Mouse (Mus musculus) stomach, embryonic 16.5 days (tissue): ENCODE measurements around the gene Mrgprb4. TPM values are rescaled to one million over a fixed set of nuclear protein-coding genes. Genes with fewer than 3 reads are reported as not detected.

ENCODE experiments used
- ATAC-seq: fragments of 200-750 bp; cut with Nextera tagmentation; 2 replicates; pipeline ENCODE4 v1.8.0; 2017; ENCODE audit warnings: moderate number of reproducible peaks, moderate TSS enrichment; ENCODE audit not compliant: insufficient read depth, low FRiP score
- H3K27ac ChIP-seq: fragments of 300-500 bp; sonication (generic); 2 replicates; pipeline ENCODE4 v1.5.1; 2014; ENCODE audit warnings: low read length
- H3K27me3 ChIP-seq: fragments of 300-500 bp; sonication (generic); 2 replicates; pipeline ENCODE4 v1.6.1; 2014; ENCODE audit warnings: low read length, control low read depth, mixed read lengths; ENCODE audit not compliant: control insufficient read depth, insufficient read depth
- H3K36me3 ChIP-seq: fragments of 300-500 bp; sonication (generic); 2 replicates; pipeline ENCODE4 v1.6.1; 2014; ENCODE audit warnings: low read length; ENCODE audit not compliant: control insufficient read depth, insufficient read depth
- H3K4me1 ChIP-seq: fragments of 300-500 bp; sonication (generic); 2 replicates; pipeline ENCODE4 v1.6.1; 2014; ENCODE audit warnings: low read length, control low read depth, mixed read lengths; ENCODE audit not compliant: control insufficient read depth, insufficient read depth
- H3K4me2 ChIP-seq: fragments of 300-500 bp; sonication (generic); 2 replicates; pipeline ENCODE4 v1.6.1; 2014; ENCODE audit warnings: low read depth, low read length, mixed read lengths
- H3K4me3 ChIP-seq: fragments of 300-500 bp; sonication (generic); replicated peaks from 2 replicates; pipeline ENCODE4 v1.5.1; 2014; ENCODE audit warnings: mild to moderate bottlenecking, low read length
- H3K9ac ChIP-seq: fragments of 300-500 bp; sonication (generic); 2 replicates; pipeline ENCODE4 v1.6.1; 2014; ENCODE audit warnings: low read length
- H3K9me3 ChIP-seq: fragments of 300-500 bp; sonication (generic); replicated peaks from 2 replicates; pipeline ENCODE4 v1.6.1; 2016; ENCODE audit warnings: low read length, control low read depth; ENCODE audit not compliant: control insufficient read depth
- WGBS: fragments of 180-500 bp; shearing (Covaris S2); extraction: QIAGEN DNeasy Blood & Tissue Kit; methylation state at CpG from one replicate; pipeline ENCODE4 v1.1.7; 2014; 5-methylcytosine and 5-hydroxymethylcytosine counted together
- polyA plus RNA-seq: library from polyadenylated mRNA; unstranded; fragments of >200 nt; fragmentation: Nextera tagmentation; extraction: Ambion mirVana; gene quantifications from 2 replicates; pipeline ENCODE4 v1.2.1, GENCODE M21; 2015

Gene Mrgprb4
- polyA plus RNA-seq = not detected in 2 replicates

DNA sequence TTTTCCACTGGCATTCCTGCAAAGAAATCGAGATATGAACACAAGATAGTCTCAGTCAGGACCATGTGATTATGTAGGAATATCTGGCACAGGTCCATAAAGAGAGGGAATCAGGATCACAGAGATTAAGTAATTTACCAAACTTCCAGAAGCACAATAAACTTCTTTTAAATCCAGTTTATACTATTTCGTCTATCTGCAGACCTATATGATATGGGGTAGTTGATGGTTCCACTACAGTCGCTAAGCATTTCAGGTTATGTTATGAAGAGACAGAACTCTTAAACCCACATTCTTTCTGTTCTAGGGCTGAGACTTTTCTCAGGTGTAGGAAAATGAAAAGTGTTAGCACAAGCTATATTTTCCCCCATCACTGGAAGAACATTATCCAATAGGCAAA, at the start of gene Mrgprb4:
Gene Mrgprb4, minus strand, starts transcription at position 101 of the 400 bp plus-strand sequence.
- no peaks in the 10 kb centered on the region for H3K27me3 ChIP-seq
- no peaks in the 10 kb centered on the region for H3K4me1 ChIP-seq
- no peak within 1 kb of the TSS for H3K9ac ChIP-seq
- no peak for ATAC-seq
- no peaks in the 10 kb centered on the region for H3K36me3 ChIP-seq
- H3K4me2 ChIP-seq = no peak within 1 kb of the TSS
- 78% methylated on average over 3 of the region's 3 CpGs for WGBS
- no peak within 1 kb of the TSS for H3K27ac ChIP-seq
- no peaks in the 10 kb centered on the region for H3K9me3 ChIP-seq
- no peak within 1 kb of the TSS for H3K4me3 ChIP-seq

DNA sequence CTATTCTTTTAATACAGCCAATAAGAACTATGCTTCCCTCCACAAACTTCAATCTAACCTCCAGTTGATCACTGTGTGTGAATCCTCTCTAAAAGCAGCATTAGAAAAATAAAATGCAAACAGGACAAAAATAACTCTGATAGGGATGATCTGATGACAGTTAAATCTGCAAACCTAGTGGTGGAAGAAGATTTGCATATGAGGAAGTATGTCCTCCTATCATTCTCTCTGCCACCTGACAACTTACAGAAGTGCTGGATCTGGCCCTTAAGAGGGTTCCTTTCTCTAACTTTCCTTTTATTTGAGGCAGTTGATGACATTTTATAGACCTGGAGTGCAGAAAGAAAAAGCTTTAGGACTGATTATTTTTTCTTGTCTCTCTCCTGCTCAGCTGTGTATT, 27.0 kb upstream of the Mrgprb4 start:
- Histone ChIP-seq H3K9me3 (no peaks in the 10 kb centered on the region), H3K36me3 (no peaks in the 10 kb centered on the region), H3K9ac (no peak overlapping the region), H3K27me3 (no peaks in the 10 kb centered on the region), H3K4me1 (no peaks in the 10 kb centered on the region), H3K4me3 (no peak overlapping the region), H3K4me2 (no peak overlapping the region), H3K27ac (no peak overlapping the region)
- no peak for ATAC-seq

DNA sequence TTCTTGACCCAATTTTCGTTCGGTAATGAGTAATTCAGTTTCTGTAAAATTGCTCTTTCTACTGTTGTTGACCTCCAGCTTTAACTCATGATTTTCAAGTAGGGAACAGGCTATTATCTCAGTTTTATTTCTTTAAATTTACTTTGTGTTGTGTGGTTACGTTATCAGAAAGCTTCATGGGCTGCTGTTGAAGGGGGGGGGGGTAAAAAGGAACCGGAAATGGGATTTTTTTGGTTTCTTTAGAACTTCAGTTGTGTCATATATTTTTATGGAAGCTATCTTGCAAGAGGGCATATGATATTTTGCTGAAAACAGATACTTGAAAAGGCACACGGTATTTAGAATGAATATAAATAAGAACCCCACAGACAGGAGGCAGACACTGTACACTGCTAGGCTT, 26.0 kb upstream of the Mrgprb4 start:
- 76% methylated on average over 5 of the region's 5 CpGs for WGBS

DNA sequence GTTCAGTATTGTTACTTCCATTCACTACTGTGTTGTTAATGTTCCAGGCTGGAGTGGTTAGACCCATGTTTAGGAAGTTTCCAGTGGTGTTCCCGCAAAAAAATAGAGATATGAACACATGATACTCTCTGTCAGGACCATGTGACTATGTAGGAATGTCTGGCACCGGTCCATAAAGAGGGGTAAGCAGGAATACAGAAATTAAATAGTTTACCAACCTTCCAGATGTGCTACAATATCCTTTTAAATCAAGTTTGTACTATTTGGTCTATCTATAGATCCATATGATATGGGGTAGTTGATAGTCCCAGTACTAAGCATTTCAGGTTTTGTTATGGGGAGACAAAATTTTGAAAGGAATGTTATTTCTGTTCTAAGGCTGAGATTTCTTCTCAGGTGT, 30.2 kb downstream of the Mrgprb4 start, which contains the start of gene Mrgprb5:
Gene Mrgprb5, minus strand, starts transcription at position 101 of the 400 bp plus-strand sequence.
- no peaks in the 10 kb centered on the region for H3K36me3 ChIP-seq
- 74% methylated on average over 2 of the region's 2 CpGs for WGBS
- no peak within 1 kb of the TSS for H3K4me2 ChIP-seq
- no peaks in the 10 kb centered on the region for H3K27me3 ChIP-seq
- ATAC-seq = no peak
- H3K9ac ChIP-seq = no peak within 1 kb of the TSS
- H3K27ac ChIP-seq = no peak within 1 kb of the TSS
- H3K9me3 ChIP-seq = no peaks in the 10 kb centered on the region
- no peaks in the 10 kb centered on the region for H3K4me1 ChIP-seq
- H3K4me3 ChIP-seq = no peak within 1 kb of the TSS

More for the DNA sequence above, 26.0 kb upstream of the Mrgprb4 start:
- Histone ChIP-seq H3K4me3 (no peak overlapping the region), H3K9me3 (no peaks in the 10 kb centered on the region), H3K27me3 (no peaks in the 10 kb centered on the region), H3K4me2 (no peak overlapping the region), H3K27ac (no peak overlapping the region), H3K36me3 (no peaks in the 10 kb centered on the region), H3K4me1 (no peaks in the 10 kb centered on the region), H3K9ac (no peak overlapping the region)
- ATAC-seq = no peak

DNA sequence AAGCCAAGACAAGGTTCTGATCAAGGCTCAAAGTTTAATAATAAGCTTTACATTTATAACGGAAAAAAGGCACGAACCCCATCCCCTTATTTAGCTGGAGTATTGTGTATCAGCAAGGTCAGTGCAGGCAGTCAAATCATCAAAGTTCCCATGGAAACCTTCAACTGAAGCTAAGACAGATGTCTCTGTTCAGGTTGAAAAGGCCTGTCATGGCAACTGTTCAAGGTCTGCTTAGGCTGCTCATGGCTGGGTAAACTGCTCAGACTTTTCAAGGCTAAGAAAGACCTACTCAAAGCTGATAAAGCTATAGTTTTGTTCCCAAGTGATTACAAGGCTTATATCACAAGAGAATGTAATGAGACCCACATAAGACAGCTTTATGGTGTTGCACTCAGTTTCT, 31.6 kb downstream of the Mrgprb4 start:
- H3K9ac ChIP-seq = no peak overlapping the region
- no peak overlapping the region for H3K27ac ChIP-seq
- WGBS = 66% methylated on average over 2 of the region's 2 CpGs
- H3K36me3 ChIP-seq = no peaks in the 10 kb centered on the region
- ATAC-seq = no peak
- no peaks in the 10 kb centered on the region for H3K9me3 ChIP-seq
- no peak overlapping the region for H3K4me2 ChIP-seq
- no peaks in the 10 kb centered on the region for H3K27me3 ChIP-seq
- no peaks in the 10 kb centered on the region for H3K4me1 ChIP-seq
- H3K4me3 ChIP-seq = no peak overlapping the region

Other genes starting within 250 kb of the Mrgprb4 start
- not detected in 2 replicates for gene Mrgpra4, start 217.2 kb downstream of the Mrgprb4 start, polyA plus RNA-seq
- not detected in 2 replicates for gene Mrgprx1, start 171.7 kb downstream of the Mrgprb4 start, polyA plus RNA-seq
- gene Mrgprb5, start 30.3 kb downstream of the Mrgprb4 start, polyA plus RNA-seq = not detected in 2 replicates
- not detected in 2 replicates for gene Mrgprb8, start 189.2 kb upstream of the Mrgprb4 start, polyA plus RNA-seq